Mouse (Mus musculus): ENCODE data around the gene Rhoh.

GRCm38 (mm10) chr5:65919326-65919725, 58.3 kb downstream of the Rhoh start:
- TF ChIP-seq CTCF (IDR thresholded peaks at IDR 0.05; ENCODE audit: borderline replicate concordance, control insufficient read depth, extremely low read depth, insufficient read depth, low read length, poor library complexity) (no peak), POLR2A (IDR thresholded peaks at IDR 0.05; ENCODE audit: control insufficient read depth, extremely low read depth, insufficient read depth, low read length, poor library complexity) (no peak)
